In the genomic region with DNA sequence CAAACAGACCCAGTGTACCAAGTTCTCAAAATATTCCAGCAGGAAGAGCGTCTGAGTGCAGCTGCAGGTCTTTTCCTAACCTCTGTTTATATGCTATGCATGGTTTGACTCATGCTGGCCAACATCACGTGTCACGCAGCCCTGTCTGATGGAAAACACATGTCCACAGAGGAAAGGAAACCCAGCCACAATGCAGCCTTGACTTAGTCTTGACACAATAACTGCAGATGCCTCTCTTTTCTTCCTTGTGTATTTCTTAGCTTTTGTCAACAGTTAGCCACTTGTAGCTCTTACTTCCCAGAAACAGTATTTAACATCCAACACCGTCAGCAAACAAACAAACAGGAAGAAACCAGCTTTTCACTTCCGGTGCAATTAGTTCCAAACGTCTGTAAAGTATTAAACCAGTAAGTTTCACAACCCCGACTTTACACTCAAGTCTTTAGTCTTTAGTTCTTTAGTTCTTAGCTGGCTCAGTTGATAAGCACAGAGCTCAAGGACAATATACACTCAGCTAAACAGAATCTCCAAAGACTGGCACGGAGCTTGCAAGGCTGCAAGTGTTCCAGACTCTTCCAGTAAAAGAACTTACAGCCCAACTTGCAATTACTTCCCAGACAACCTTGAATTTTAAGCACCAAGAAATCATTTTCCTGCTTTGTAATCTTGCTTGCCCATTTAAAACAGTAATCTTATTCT, we compare ENCODE assay signal across 9 mouse cellular contexts.
DNase-seq lines count a peak whose midpoint lies in the region; ATAC-seq lines count a peak whose summit lies in the region.
"Had no signal": no experiment of that assay in that cellular context is flagged by ENCODE, and none has a peak within 500 bp of the region (broad histone marks: within the 10 kb centered on the region; RNA-seq: fewer than 3 reads in every experiment).

No protein-coding gene starts in this region.

- no peak overlapping the region for H3K9ac ChIP-seq in heart, embryonic 16.5 days (ENCODE audit: low read length)
- no peak overlapping the region for H3K9ac ChIP-seq in limb, embryonic 12.5 days (replicated peaks)

- no peak overlapping the region for H3K4me3 ChIP-seq in brown adipose tissue, adult 24 weeks (ENCODE audit: insufficient read depth, low read depth, low read length)
- H3K4me3 ChIP-seq in heart, embryonic 16.5 days (ENCODE audit: low read length): no peak overlapping the region
- no peak overlapping the region for H3K4me3 ChIP-seq in limb, embryonic 12.5 days (replicated peaks)

- peak overlapping the region; percentile 21; the same call in 1 of the 2 replicates for H3K4me2 ChIP-seq in heart, embryonic 16.5 days (ENCODE audit: low read depth, low read length)
- H3K4me2 ChIP-seq in limb, embryonic 12.5 days: peak overlapping the region; percentile 45

- no peaks in the 10 kb centered on the region for H3K27me3 ChIP-seq in heart, embryonic 16.5 days (ENCODE audit: control insufficient read depth, insufficient read depth, low read length)
- H3K27me3 ChIP-seq in limb, embryonic 12.5 days: no peaks in the 10 kb centered on the region

- DNase-seq in adrenal gland, adult 2 months: peak; percentile 33
- DNase-seq in adrenal gland, adult 18-20 months (ENCODE audit: low spot score in 2 of 2): no peak
- no peak for DNase-seq in thymus, adult 18-20 months
- no peak for DNase-seq in retina, embryonic 14.5 days (ENCODE audit: low spot score)
- no peak for DNase-seq in cerebellum, postnatal 4 days (ENCODE audit: low spot score in 2 of 2)
- DNase-seq: B cell, adult 2 months had no signal

- no peaks in the 10 kb centered on the region for H3K9me3 ChIP-seq in heart, embryonic 16.5 days (replicated peaks; ENCODE audit: control insufficient read depth, low read length)
- H3K9me3 ChIP-seq in limb, embryonic 12.5 days: no peaks in the 10 kb centered on the region

- peaks cover 13% of the 10 kb centered on the region; the same call in 1 of the 2 replicates for H3K4me1 ChIP-seq in brown adipose tissue, adult 24 weeks (ENCODE audit: control insufficient read depth, insufficient read depth, insufficient read length, low read length)
- H3K4me1 ChIP-seq in heart, embryonic 16.5 days (ENCODE audit: control insufficient read depth, insufficient read depth, low read length): peaks cover 19% of the 10 kb centered on the region
- H3K4me1 ChIP-seq in limb, embryonic 12.5 days (replicated peaks): peaks cover 31% of the 10 kb centered on the region

- H3K36me3 ChIP-seq in heart, embryonic 16.5 days (ENCODE audit: control insufficient read depth, insufficient read depth): no peaks in the 10 kb centered on the region
- no peaks in the 10 kb centered on the region for H3K36me3 ChIP-seq in limb, embryonic 12.5 days

- H3K27ac ChIP-seq in brown adipose tissue, adult 24 weeks (replicated peaks; ENCODE audit: low read depth, low read length): peak overlapping the region; percentile 33
- peak overlapping the region; percentile 37 for H3K27ac ChIP-seq in heart, embryonic 16.5 days (ENCODE audit: low read length)
- peak overlapping the region; percentile 89 for H3K27ac ChIP-seq in limb, embryonic 12.5 days

- ATAC-seq in heart, embryonic 16.5 days (replicated peaks; ENCODE audit: extremely low read depth, insufficient read depth, low FRiP score): peak; percentile 92
- peak; percentile 92 for ATAC-seq in limb, embryonic 12.5 days (ENCODE audit: insufficient number of reproducible peaks, insufficient read depth, low FRiP score, low TSS enrichment, low read depth)

- WGBS in heart, embryonic 16.5 days: 36% methylated on average over 8 of the region's 8 CpGs
- WGBS in limb, embryonic 12.5 days: 11% methylated on average over 8 of the region's 8 CpGs

Comparison
In these comparisons a context has a peak if more than half of its experiments do, and no peak if none do; other contexts are left out.
1. H3K27ac ChIP-seq: peak in every context shown above with its lines; median percentile 89 in limb, embryonic 12.5 days; 37 in heart, embryonic 16.5 days; 33 in brown adipose tissue, adult 24 weeks.